Mouse (Mus musculus): ENCODE measurements at regions not wholly inside any gene's neighbourhood (a gene's known extent, or its start where the extent isn't known, plus 50 kb on each side); places are given as distances from the start of the nearest gene placed in this dataset.

DNA sequence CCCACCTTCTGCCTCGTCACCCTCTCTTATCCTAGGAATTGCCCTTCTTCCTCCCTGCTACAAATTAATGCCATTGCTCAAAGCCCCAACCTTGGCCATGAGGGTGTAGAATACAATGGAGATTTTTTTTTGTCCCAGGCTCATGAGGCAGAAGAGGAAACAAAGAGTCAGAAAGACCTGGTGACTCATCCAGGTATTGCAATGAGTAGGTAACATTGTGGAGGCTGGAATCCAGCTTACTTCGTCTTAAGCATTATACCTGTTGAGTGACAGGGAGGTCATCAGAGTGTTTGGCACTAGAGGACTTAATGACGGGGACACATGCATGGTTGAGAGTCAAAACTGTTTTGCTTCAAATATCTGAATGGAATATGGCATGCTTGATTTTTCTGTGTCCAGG, 355.9 kb upstream of the 3110018I06Rik start:
- no peak for TF ChIP-seq POLR2A (IDR thresholded peaks at IDR 0.05; ENCODE audit: borderline replicate concordance, insufficient read depth, low read length)
- no peak for TF ChIP-seq CTCF (IDR thresholded peaks at IDR 0.05; ENCODE audit: borderline replicate concordance, insufficient read depth, low read depth, low read length)

Measured in cerebellum, adult 2 months (tissue).